Mouse (Mus musculus) c-Kit-positive CD71-positive TER-119-positive erythroid progenitor cells, embryonic 14.5 days (primary cell): ENCODE data around the gene Daam1.

Experiments used
- DNase-seq: peaks from one replicate; pipeline ENCODE4 v3.0.0-alpha.2; 2013; ENCODE audit warnings: low spot score

Gene Daam1

DNA sequence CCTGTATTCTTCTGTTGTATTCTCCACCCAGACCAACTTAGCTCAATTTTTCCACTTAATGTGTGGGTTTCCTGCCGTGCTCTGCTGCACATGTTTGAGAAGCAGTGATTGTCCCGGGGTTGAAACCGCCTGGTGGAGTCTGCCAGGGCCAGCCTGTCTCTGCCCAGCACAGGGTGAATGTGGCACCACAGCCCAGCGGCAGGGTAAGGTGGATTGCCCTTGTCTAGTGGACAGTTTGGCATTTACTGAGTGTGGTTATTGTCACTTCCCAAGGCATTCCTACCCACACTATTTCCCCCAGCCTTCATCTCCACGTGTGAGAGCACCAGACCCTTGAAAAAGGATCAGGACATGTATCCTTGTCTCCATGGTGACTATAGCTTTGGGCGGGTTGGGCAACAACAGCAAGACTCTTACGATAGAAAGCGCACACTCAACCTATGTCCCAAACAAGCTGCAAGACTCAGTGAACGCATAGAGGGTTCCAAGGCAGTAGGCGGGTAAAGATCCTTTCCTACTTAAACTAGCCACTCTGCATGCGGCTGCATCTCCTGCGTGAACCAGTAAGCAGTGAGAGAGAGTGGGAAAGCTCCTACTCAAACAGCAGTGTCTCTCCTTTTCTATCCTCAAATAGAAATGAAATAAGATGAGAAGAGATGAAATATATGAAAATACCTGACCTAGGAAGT lies 139.2 kb downstream of the Daam1 start:
- DNase-seq: no peak

DNA sequence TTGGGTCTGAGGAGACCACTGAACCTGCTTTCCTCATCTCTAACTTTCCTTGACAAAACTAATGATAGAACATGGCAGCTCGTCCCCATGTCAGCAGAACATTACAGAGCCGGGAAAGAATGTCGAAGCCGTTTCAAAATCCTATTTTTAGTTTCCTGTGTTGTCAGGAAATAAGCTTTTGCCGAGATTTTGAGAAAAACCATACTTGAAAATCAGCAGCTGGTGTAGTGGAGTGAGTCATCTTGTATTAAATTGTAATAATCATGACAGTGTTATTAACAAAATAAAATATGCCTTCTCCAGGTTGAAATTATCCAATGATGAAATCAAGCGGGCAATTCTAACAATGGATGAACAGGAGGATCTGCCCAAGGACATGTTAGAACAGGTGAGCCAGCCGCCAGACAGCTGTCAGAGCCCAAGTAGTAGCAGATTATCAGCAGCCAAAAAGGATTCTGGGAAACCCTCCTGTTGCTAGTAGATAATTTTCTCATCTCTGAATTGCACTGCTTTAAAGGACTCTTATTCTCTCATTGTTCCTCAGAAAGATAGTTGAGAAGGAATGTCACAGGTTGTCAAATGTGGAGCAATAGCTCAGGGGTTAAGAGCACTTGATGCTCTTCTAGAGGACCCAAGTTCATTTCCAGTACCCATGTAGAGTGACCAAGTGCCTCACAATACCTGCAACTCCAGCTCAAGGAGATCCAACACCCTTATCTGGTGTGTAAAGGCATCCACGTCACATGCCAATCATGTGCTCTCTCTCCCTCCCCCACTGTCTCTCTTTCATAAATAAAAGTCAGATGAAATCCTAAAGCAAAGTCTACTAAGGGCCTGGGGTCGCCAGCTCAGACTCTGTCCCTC lies 140.1 kb downstream of the Daam1 start:
- peak; percentile 62 for DNase-seq

DNA sequence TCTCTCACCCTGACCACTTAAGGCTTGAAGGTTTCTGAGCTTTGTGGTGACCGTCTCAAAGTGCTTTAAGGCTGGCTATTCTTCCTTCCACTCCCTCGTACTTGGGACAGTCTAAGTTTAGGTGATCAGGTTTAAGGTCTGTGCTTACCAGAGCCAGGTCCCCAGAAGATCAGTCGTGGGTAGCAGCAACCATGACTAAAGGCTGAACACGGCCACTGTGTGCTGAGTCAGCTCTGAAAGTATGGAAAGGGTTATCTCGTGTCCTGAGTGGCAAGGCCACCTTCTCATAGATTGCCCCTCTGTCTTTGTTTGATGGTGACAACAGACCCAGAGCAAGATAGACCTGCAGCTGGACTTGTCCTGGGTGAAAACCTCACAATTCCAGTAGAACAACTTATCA lies 141.2 kb downstream of the Daam1 start:
- DNase-seq: no peak

DNA sequence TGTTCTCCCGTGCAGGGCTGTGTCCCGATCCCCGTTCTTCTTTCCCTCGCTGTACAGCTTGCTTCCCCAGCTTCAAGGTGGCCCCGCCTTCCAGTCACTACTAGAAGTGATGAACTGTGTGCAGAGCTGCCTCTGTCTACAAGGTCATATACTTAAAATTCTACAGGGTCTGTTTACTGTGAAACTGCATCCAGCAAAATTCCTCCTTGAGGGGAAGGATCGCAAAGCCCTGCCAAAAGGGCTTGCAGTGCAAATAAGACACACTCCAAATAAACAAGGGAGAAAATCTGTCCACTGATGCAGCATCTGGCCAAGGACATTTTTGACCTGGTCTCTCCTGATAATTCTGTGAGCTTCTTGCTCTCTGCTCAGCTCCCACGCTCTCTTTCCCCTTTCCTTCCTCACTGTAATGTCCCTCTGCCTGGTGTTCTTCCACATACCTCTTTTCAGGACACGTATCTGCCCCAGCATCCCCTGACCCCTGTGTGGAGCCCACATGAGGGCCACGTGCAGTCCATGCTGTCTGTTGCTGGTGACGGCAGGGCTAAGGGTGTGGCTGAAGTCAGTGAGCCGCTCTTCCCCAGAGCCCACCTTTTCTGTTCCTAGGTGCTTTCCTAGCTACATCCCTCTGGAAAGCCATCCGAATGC lies 141.9 kb downstream of the Daam1 start:
- no peak for DNase-seq

DNA sequence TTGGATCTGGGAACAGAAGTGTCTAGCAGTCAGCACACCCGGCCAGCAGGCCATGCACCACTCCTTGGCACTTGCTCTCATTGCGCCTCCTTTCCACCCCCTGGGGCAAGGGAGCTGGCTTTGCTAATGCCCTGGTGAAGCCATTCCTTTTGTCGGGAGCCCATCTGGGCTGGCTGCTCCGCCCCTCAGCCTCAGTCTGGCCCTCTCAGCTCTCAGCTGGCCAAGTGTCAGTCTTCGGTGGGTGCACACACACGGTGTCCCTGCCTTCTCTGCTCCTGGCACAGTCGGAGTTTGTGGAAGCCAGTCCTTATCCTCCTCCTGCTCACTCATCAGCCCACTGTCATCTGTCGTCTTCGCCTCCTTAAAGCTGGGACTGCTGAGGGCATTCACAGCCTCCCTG lies 142.7 kb downstream of the Daam1 start:
- DNase-seq: no peak

DNA sequence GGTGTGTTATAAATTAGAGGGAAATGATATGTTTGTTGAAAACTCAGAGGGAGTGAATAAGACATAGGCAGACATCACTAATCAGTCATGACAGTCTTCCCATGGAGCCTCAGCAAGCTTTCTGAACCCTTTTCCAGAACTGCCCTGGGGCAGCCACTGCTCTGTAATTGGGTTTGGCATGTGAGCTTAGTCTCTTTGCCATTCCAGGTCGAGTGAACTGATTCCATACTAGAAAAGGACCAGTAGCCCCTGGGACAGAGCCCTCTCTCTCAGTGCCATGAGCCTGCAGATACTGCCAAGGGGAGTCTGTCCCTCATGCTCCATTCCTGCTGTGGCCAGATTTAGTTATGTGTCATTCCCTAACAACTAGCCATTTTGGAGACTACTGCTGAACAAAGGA lies 144.7 kb downstream of the Daam1 start:
- no peak for DNase-seq

DNA sequence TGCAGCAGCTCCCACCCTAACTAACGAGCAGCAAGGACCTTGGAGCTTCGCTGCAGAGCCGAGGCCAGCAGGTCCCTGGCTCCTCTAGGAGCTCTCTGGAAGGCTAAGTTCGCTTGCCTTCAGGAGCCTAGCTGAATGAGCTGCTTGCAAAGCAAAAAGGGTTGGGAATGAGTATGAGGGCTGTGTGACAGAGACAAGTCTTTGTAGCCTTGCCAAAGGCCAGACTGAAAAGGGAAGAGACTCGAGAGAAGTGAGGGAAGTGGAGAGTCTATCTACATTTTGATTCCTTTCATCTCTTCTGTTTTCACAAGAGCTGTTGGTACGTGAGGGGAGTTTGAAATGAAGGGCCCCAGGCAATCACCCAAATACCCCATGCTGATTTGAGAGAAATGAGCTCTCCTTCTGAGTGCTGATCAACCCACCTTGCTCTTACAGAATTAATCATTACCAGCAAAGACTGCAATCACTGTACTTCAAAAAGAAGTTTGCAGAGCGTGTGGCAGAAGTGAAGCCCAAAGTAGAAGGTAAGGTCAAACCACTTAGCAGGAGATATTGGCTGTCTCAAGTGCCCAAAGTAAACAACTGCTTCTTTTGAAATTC lies 145.6 kb downstream of the Daam1 start:
- no peak for DNase-seq

DNA sequence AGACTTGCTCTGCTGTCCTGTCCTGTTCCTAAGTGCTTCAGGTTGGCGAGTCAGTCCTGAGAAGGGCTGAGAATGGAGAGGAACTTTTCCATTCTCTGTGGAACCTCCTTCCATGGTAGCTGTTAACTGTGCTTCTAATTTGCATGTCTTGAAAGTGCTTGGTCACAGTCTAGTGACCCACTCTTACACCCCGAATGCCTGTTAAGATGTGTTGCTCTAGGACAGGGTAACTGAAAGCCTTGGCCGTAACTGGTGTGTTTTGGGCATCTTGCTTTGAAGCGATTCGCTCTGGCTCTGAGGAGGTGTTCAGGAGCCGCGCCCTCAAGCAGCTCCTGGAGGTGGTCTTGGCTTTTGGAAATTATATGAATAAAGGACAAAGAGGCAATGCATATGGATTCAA lies 146.5 kb downstream of the Daam1 start:
- DNase-seq: no peak

DNA sequence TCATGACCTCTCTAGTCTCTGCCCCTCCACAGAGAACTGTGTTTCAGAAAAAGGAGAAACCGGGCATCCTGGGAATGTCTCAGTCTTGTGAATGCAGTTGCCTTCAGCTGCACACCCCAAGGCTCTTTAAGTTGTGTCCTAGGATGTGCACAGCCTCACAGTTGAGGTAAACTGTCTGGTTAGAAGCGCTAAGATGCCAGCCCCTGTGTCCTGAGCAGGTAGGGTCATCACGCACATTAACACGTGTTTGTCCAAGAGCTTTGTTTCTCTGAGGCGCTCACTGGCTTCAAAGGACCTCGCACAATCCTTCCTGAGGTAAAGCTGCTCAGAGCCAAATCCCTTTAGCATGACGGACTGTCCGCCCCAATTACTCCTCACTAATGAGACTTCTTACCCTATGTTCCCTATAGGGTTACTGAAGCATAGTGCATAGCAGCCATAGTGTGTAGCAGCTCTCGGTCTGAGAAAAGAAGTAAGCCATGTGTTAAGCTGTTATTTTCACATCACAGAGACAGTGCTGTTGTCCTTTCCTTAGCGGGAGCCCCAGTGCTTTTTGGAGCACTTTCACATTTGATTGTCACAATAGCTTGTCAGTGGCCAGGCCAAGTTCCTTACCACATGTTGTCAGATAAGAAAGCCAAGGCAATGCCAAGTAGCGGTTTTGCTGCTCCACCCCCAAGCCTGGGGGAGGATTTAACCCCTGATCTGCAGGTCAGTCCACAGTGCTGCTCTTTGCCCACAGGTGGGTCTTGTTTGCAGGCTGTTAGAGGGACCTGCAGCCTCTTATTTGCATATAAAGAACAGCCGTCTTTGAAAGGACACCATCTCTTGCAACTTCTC lies 147.9 kb downstream of the Daam1 start:
- DNase-seq: peak; percentile 56

DNA sequence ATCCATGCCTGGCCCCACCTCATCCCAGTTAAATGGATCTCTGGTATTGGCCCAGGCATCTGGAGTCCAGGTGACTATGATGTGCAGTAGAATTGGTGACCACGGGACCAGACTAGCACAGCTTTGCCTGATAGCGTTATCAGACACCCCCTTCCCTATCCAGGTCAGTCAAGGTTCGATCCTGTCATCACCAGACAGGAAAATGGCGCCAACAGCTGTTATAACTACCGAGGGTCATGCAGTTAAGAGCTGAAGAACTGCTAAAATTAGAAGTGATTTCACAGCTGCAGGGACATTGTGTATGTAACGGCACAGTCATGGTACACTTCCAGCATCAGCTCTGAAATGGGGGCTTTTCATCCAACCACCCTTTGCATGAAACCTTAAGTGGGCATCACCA lies 149.3 kb downstream of the Daam1 start:
- DNase-seq: no peak

DNA sequence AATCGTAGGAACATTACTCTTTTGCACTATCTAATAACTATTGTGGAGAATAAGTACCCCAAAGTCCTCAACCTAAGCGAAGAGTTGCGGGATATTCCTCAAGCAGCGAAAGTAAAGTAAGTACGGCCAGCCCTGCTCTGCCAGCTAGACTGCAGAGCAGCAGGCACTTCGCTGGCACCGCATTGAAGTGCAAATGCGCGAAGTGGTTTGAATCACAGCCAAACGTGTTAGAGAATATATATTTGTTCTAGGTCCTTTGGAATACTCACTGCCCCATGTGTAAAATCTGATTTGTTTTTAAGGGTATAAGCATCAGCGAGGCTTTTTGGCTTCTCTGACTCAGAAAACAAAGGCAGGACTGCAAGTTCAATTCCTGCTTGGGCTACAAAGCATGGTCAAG lies 149.9 kb downstream of the Daam1 start:
- no peak for DNase-seq

DNA sequence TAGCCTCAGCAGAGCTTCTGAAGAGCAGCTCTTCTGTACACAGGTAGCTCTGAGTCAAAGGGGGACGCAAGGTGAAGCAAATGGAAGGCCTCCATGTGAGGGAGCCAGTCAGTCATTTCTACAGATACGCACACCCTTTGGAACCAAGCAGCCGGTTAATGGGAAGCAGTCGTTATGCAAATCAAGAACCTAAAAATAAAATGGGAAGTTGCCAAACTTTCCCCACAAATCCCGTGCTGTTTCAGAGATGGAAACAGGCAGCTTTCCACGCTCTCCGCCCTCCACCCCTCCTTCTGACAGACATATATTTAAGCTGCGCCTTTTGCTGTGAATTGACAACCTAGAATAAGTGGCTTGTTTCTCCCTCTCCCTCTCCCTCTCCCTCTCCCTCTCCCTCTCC lies 150.4 kb downstream of the Daam1 start:
- DNase-seq: no peak

DNA sequence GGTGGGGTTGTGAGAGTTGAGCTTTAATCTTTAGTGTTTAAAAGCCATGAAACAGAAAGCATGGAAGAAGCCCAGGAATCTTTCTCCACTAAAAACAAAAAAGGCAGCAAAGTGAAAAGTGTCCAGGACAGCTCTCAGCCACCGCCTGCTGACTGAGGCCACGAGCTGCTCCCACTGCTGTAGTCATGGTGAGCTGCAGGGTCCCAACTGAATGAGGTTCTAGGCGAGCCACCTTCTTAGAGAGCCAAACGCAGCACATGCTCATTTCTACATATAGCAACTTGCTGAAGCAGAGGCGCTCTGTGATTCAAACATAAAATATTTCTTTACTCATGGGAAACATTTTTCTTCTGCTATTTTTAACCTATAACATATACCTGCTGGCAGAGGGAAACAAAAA lies 150.9 kb downstream of the Daam1 start:
- DNase-seq: no peak

DNA sequence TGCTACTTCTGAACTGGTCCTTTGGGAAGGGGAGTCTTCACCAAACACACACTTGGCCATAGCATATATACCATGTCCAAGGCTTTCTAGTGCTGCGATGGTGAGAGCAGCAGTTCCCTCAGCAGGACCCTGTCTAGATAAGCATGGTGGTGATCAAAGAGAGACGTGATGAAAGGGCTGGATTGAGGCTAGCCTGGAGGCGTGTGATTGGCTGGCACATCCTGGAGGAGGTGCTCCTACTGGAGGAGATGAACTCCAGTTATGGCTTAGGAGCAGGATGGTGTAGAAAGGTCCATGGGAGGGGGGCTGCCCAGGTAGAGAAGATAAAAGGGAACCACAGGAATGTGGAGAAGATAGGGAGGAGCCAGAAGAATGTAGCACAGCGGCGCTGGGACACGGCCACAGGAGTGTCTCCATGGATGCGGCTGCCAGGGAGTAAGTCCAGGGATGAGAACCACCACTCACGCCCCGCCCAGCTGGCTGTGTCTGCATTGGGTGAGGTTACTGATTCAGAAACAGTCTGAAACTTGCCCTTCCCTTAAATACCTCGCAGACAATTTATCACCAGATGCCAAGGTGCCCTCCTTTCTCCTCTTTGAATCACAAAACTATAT lies 152.3 kb downstream of the Daam1 start:
- DNase-seq: no peak

DNA sequence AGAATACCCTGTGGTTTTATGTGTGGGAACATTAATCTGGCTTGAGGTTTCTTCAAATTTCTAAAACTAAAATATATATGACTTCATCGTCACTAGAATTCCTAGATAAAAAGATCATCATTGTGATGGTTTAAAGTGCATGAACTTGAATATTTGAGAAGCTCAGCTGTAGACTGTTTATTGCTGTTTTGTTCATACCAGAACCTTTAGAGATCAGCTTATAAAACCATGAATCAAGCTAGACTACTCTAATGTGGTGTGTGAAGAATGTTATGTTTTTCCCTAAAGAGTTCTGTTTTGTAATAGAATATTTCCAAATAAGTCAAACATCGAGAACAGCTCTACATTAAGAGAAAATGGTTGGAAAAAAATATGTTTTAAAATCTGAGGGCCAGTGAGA lies 156.3 kb downstream of the Daam1 start:
- no peak for DNase-seq

DNA sequence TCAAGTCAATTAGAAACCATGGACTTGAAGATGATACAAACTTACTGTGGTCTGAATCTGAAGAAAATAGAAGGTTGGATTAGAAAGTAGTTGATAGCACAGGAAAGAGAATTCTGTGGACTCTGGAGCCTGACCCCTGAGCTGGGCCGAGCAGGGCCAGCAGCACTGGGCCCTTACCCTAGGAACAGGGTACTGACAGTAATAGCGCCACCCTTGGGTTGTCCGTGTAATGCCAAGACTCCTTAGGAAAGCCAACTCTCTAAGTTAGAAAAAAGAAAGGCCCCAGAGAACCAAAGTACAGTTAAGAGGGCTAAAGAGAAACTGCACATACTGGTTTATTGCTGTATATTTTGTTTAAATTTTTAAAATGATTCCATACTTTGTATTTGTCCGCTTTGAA lies 157.0 kb downstream of the Daam1 start:
- DNase-seq: no peak

DNA sequence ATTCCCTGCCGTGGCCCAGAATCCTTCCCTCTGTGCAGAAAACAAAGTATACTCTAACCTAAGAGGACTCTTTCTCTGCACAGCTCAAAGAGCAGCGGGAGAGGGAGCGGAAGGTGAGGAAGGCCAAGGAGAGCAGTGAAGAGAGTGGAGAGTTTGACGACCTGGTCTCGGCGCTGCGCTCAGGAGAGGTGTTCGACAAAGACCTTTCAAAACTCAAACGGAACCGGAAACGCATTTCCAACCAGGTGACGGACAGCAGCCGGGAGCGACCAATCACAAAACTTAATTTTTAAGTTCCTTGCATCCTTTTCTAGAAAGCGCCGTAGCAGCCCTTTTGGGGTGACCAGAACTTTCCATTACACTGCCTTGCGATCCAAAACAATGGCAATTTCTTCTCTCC lies 158.7 kb downstream of the Daam1 start:
- no peak for DNase-seq

DNA sequence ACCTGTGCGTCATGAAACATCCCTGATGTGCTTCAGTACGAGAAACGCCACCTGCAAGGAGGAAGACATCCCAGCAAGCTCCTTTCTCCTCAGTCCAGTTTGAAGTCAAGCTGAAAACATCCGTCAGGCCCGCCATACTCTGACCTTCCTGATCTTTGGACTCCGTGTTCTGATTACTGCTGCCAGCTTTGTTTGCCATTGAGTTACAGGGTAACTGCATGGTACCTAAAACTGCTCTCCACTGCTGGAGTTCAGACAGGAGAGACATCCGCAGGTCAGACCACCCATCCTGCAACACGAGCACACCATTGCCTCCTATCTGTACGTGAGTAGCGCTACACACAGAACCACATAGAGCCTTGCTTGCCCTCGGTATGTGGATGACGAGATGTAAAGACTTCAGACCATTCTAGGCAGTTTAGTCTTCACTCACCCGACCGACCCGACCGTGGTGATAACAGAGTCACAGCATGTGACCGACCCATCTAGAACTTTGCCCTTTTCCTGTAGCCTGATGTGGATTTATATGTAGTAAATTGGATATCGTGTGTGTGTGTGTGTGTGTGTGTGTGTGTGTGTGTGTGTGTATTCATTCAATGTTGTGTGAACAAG lies 161.8 kb downstream of the Daam1 start:
- no peak for DNase-seq

DNA sequence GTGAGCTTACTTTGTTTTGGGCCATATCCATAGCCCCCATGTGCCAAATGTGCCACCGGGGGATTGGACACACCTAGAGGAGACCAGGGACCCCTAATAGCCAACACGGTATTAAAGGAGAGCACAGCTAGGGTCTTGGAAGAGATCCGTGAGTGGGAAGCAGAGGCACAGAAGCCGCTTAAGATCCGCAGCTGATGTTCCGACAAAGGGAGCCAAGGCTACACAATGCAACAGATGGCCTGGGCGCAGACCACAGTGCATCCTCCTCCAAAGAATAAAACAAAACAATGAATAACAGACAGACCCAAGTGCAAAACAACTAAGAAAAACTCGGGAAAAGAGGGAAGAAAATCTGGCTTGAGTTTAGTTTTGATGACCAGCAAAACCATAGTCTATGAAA lies 165.0 kb downstream of the Daam1 start:
- no peak for DNase-seq

DNA sequence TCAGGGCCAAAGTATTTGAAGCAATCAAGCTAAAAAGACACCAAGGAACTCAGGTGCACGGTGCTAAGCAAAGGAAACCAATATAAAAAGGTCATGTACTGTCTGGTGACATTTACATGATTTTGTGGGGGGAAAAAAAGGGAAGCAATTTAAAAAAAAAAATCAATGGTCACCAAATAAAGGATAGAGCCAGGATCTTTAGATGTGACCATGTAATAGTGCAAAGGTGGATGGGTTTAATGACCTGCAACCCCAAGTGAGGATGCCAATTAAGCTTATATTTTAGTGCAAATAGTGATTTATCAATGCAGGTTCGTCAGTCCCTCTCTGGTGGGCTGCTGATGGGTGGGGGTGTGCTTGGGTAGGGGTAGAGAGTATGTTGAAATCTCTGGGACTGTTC lies 166.0 kb downstream of the Daam1 start:
- no peak for DNase-seq

DNA sequence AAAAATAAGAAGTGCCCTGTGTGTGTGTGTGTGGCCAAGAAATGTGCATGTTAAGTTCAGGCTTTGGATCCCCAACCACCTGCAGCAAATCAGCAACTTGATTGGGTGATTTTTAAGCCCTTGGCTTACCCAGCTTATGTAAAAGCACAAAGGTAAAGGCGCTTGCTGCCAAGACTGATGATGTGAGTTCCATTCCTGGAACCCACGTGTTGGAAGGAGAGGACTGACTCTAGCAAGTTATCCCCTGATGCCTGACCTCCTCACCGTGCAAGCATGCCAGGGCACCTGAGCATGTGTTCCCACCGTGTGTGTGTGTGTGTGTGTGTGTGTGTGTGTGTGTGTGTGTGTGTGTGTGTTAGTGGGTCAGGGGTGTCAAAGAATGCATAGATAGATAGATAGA lies 166.5 kb downstream of the Daam1 start:
- DNase-seq: no peak
